Mouse (Mus musculus) brain, embryonic 18.5 days (tissue): Measurements from ENCODE around the gene Papln.
A peak's percentile ranks its signal among the peaks of the same experiment; 100 is the strongest.

Experiments
- DNase-seq: peaks from one replicate; pipeline ENCODE4 v3.0.0-alpha.2; 2012; ENCODE audit warnings: low read depth, low spot score

Gene Papln

DNA sequence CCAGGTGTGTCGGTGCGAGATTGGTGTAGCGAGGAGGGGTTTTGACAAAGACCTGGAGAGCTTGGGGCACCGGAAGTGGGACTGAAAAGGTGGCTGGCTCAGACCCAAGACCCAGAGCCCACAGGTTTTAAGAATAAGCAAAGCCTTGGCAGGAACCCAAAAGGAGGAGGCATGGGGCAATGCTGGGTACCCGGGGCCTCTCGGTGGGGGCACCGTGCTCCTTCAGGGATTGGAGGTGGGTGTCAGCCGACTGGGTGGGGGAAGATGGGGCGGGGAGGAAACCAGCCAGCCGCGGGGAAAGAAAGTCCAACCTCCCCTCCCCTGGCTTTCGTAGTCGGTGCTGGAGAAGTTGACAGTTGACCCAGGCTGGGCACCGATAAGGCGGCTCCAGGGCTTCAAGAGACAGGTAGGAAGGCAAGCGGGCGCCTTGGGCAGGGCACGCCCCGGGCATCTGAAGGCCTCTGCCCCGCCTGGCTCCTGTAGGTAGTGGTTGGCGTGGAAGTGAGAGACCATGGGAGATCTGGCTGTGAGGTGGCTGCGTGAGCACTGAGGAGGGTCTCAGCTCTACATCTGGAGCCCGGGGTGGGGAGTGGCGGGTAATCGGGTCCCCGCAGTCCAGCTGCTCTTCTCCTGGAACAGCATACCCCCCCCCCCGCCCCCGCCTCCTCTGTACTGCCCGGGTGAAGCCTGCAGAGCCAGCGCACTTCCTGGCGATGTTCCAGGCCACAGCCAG lies at the start of gene Papln:
TSS of gene Papln (plus strand) at position 324 of the 733 bp plus-strand sequence.
- no peak for DNase-seq

DNA sequence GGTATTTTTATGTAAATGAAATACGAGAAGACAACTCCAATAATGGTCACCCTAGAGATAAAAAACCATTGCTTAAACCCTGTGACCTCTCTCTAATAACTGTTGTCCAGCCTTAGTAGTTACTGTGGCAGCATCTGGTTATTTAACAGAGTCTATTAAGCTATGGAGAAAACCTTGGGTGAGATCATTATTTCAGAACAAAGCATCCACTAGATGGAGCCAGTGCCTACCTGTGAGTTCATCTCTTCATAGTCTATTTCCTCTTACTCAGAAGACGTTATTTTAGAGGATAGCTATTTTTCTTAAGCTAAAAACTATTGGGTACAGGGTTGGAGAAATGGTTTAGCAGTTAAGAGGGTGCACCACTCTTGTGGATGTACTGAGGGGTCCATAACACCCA lies 49.7 kb upstream of the Papln start:
- DNase-seq = peak; percentile 49

DNA sequence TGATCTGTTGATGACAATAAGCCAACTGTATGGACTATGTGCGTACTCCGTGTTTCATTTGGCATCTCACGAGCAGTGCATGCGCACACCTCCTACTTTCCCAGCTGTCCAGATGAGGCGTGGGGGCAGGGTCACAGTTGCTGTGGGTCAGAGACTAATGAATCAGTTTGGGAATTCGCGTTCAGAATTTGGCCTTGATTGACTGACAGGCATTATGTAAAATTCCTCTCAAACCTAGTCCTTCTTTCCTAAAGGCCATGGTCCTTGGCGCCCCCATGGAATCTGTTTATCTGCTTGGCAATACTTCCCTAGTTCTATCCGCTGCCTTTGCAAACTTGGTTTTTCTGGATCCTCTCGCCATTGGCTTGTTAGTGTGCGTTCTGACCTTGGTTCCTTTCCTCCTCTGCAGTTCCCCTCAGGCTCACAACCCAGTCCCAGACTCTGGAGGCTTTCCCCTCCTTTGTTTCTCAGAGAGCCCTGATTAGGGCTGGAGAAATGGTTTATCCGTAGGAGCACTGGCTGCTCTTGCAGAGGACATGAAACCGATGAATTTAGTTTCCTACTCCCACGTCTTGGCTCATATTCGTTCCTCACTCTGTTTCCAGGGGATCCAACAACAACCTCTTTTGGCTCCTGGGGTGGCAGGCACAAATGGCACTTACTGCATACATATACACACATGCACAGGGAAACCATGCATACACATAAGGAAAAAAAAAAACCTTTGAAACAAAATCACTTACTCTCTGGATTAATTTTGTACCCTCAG lies 46.8 kb upstream of the Papln start:
- DNase-seq = no peak

DNA sequence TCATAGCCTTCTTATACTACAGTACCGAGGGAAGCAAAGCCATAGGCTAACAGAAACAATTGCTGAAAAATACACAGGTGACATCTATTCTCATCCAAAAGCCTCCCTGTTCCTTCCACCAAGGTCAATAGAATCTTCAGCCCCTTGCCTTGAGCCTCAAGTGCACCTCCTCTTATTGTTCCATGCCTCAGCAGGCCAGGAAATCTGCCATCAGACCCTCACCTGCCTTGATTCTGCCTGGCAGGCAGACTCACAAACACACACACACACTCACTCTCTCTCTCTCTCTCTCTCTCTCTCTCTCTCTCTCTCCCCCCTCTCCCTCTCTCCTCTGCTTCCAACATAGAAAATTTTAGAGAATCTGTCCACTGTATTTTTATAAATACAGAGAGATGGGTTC lies 44.0 kb upstream of the Papln start:
- DNase-seq = no peak

DNA sequence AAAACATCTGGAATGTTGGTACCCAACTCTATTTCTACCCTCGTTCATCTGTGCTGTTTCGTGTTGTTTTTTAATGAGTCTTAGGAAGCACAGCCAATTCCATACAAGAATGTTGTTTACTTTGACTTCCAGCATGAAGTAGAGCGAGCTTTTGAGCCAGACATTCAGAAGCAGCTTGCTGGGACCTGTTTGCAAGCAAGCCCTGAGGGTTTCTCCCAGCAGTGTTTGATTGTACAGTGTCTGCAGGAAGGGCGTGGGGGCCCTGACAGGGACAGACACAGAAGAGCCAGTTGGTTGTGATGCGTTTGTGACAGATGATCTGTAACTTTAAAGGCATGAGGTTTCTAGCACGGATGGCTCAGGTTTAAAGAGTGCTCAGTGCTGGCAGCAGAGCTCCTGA lies 42.2 kb upstream of the Papln start:
- no peak for DNase-seq

DNA sequence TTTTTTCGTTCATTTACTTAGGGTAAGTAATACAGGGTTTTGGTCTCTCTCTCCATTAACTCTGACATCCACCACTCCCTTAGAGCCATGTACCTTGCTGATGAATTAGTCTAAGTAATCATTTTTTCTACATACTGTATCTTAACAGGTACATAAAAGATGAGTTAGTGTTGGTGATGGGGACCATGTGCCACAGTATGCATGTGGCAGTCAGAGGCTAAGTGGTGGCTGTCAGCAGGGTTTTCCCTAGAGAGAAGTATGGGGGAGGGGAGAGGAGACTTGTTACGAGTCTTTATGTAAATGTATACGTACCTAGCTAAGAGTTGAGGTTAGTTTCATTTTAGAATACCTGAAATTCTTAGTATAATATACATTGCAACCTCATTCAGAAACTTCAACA lies 40.4 kb upstream of the Papln start:
- no peak for DNase-seq

DNA sequence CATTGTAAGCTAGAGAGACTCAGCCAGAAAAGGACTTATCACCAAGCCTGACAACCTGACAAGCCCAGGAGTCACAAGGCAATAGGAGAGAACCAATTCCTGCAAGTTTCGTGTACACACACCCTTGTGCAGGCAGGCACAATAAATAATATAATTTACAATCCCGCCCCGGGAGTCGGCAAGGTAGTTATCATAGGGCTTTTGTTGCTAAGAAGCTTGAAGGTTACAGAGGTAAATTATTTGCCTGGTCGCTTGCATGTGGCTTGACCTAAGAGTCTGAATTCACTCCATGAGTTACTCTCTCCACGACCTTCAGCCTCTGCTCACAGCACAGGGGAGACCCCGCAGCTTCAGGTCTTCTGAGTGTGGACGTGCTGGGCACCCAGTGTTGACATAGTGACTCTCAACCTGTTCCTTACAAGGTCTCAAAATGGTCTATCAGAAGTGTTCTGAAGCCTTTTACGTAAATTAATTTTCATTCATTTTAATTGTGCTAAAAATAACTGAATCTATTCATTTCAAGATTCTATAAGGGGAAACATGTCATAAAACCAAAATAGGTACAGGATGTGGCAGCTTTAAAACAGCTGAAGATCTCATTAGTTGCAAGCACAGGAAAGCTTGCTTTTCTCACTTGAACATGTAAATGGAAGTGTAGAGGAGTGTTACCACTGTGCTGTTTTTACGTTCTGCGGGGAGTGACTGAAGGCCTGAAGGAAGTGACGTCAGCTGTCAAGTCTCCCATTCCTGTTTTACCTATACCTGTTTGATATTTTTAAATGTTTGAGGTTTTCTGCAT lies 36.7 kb upstream of the Papln start:
- no peak for DNase-seq

DNA sequence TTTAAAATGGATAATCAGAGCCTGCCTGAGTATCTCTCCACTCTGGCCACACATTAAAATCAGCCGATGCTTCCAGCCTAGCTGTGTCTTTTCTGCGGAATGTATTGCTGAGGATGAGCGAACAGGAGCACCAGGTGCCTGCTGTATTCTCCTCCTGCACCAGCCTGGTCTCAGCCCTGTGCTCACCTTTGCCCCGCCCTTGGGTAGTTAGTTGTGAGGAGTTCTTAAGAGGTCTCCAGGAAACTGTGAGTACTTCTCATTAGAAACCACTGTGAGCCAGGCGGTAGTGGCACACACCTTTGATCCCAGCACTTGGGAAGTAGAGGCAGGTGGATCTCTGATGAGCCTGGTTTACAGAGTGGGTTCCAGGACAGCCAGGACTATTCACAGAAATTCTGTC lies 31.2 kb upstream of the Papln start:
- DNase-seq = no peak

DNA sequence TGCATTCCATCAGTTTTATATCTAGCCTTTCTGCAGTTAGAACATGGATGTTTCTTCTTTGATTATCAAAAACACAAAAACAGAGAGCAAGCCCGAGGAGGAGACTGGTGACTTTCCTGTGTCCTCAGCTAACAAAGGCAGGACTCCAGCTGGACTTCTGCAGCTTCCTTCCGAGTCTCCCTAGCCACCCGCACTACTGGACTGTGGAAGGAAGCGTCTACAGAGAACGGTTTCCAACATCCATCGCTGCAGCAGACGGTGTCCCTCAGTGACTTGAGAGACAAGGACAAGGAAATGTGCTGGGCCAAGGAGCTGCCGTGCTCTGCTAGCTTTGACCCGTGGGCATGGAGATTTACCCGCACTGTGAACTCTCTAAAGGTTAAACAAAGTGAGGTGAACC lies 29.4 kb upstream of the Papln start:
- DNase-seq = no peak

DNA sequence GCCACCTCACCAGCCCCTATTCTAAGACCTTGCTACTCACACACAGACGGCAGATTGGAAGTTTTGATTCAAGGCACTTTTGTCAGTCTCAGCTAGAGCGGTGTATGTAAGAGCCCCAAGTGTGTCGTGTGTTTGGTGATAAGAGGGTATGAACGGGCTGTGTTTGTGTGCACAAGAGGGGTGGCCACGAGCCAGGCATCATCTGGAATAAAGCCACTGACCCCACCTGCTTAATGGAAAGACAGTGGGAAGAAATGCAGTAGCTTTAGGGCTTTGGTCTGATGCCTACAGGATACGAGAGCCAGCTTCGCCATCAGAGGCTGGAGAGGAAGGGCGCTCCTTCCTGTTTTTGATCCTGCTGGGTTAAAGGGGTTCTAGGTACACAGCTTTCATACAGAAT lies 27.2 kb upstream of the Papln start:
- DNase-seq = no peak

DNA sequence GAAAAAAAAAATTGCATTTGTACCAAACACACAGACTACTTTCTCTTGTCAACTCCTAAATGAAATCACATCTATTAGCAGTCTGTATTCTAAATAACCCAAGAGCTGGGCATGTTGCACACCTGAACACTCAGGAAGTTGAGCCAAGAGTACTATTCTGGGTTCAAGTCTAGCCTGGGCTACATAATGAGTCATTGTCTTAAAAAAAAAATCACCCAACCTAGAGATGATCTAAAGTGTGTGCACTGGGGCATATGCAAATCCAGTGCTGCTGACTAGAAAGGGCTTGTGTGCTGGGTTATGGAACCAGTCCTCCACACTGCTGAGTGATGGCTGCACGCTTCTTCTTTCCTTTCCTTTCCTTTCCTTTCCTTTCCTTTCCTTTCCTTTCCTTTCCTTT lies 24.8 kb upstream of the Papln start:
- DNase-seq = no peak

DNA sequence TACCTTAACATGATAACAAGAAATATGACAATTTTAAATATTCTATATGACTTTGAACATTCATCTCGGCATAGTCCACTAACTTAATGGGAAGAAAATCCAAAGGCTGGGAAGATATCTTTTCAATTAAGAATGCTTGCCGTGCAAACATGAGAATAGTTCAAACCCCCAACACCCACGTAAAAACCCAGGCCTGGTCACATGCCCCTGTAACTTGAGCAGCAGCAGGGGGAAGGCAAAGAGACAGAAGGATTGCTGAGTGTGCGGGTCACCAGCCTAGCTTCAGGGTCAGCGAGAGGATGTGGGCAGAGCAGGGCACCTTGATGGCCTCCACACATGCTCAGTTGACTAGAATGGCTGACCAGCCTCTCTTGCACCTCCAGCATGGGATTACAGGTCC lies 21.7 kb upstream of the Papln start:
- DNase-seq = no peak

DNA sequence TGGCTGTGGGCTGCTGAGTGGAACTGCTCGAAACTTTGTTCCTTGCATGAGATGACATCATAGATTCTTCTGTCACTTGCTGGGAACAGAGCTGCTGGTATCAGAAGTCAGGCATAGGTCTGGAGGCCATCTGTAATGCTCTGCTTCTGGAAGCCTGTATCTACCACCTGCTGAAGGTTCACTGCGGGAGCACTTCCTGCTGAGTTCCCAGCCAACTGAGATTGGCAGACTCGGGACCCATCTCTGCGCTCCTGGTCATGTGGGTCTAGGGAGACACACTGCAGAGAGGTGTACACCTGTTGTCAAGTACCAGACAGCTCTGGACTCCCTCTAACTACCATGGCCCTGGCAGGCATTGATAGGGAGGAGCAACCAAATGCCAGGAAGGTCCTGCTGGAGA lies 20.6 kb upstream of the Papln start:
- DNase-seq = no peak

DNA sequence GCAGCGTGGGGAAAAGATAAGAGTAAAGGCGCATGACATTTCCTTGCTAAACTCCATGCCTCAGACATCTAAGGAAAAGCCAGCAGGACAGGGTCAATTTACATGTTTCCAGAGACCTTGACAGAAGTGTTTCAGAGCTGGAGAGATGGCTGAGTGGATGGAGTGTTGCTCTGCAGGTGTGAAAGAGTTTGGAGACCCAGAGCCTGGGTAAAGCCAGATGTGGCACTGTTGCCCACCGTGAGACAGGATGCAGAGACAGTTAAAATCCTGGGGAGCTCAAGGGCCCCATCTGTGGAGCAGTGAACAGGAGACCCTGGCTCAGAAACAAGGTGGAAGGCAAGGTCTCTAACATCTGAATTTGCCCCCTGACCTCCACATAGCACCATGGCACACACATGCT lies 19.7 kb upstream of the Papln start:
- no peak for DNase-seq

DNA sequence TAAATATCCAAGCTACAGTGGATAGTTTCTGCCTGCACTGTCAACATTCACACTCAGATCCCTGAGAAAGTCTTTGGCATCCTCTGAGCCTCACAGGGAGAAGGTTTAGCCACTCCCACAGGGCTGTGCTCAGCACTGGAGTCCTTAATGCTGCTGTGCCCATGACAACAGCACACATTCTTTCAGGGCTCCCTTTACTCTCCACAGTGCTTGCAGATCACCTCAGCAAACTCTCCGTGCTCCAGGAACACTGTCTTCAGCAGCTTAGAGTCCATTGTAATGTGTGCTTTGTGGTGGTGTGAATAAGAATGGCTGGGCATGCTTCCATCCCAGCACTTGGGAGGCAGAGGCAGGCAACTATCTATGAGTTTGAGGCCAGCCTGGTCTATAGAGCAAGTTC lies 14.2 kb upstream of the Papln start:
- DNase-seq = no peak

DNA sequence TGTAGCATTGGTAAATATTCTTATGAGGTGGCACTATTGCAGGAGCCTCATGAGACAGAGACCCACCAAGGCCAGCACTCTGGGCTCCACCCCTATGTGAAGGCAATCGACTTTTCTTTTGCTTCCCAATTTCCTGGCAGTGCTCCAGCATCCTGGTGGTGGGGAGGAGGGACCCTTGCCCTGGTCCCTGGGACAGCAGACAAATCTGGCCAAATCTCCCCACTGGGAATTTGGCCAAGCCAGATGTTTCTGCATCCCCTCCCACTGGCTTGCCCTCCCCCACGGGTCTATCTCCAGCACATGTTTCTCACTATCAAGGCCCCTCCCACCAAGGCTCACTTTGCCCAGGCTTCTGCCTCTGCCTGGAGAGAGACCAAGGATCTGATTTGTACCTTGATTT lies 10.9 kb upstream of the Papln start:
- no peak for DNase-seq

DNA sequence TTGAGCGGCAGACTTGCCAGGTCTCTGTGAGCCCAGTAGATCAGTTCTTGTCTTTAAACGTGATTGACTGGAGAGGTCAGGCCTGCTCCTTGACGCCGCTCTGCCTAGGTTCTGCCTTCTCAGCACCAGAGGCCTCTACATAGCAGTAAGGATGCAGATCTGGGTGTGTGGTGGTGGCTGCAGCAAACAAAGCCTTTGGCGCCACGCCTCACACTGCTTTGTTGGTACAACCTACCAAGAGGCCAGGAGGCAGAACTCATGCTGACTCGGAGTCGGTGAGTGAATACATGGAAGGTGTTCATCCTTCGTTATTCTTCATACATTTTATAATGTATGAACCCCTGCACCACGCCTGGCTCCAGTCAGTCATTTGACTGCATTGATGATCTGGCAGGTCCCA lies 4.7 kb upstream of the Papln start:
- DNase-seq = no peak

DNA sequence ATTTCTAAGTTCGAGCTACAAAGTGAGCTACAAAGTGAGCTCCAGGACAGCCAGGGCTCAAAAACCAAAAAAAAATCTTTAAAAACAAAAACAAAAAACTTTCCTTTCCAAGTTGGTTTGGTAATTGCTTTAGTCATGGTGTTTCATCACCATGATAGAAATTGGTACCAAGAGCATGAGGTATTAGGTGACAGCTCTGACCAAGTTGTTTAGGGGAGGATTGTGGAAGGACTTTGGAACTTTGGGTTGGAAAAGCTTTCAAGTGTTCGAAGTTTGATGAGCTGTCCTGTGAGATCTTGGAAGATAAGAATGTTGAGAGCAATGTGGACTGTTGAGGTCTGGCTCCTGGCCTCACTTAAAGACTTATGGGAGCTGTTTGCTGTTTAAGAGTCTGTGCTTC lies 3.2 kb upstream of the Papln start:
- DNase-seq = no peak

DNA sequence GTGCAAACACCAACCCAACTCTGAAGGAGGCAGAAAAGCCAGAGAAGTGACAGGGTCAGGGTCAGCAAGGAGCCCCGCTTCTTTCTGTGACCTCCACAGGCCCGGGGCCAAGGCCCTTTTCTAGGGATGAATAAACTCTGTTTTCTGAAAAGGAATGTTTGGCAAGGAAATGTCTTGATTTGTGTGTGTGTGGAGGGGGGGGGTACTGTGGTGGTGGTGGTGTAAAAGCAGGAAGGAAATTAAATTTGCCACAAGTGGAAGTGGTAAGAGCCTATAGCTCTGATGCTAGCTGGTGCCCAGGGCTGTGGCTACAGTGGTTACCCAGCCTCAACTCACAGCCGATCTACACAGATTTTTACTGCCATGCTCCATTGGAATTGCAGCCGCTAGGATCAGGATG lies 728 bp upstream of the Papln start:
- DNase-seq = no peak

DNA sequence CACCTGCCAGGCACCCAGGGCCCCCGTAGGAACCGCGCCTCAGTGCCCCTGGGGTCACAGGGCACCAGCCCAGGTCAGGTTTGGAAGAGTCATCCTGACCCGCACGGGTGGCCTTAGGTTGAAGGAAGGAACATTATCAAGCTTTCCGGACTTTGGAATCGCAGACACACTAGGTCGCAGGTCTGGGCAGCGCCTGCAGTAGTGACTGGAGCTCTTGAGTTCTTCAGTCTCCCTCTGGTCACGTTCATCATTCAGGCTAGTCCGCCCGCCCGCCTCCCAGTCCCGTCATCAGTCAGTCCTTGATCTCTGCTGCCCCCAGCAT lies 571 bp downstream of the Papln start:
- DNase-seq = no peak

DNA sequence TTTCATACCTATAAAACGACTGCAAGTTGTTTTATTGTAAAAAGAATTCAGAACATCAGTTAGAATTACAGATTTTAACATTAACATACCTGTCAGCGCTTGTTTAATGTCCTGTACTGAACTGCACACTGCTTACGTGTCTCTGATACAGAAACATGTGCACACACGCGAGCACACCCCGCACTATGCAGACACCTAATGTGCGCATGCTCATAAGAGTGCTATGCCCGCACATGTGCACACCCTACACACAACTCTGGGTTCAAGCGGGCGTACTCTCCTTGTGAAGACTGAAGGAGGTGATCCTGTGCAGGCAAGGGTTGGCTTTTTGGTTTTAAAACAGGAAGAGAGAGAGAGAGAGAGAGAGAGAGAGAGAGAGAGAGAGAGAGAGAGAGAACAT lies 1.1 kb downstream of the Papln start:
- no peak for DNase-seq

DNA sequence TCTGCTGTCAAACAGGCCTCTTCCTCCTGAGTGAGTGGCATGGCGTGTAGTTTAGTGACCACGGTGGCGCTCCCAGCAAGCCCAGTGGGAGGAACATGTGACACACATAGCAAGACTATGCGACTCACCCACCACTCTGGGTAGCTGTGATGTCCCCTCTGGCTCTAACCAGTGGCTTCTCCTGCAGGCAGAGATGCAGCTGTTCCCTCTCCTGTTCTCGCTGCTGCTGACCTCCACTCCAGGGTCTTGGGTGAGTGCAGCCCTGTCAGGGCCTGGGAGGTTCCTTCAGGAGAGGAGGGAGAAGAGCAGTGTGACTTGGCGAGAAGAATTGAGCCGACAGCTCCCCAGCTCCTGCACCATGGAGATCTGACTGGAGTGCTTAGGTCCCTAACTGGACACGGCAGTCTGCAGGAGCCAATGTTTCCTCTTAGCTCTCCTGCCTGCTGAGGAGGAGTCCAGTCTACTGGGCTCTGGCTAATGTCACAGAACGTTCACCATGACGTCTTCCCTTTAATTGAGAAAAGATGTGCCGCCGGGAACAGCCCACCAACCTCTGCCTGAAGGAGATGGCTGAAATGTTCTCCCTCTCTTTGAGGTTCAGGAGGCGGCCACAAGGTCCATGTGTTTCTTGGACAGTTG lies 2.6 kb downstream of the Papln start:
- no peak for DNase-seq
